Mouse (Mus musculus) lung, embryonic 14.5 days (tissue): ENCODE results near the gene Zdhhc4. TPM values are rescaled to one million over a fixed set of nuclear protein-coding genes. Genes with fewer than 3 reads are reported as not detected.
A peak's percentile ranks its signal among the peaks of the same experiment; 100 is the strongest.

Experiments
- ATAC-seq: fragments of 200-750 bp; cut with Nextera tagmentation; 2 replicates; pipeline ENCODE4 v1.8.0; 2017; ENCODE audit warnings: mild to moderate bottlenecking, moderate TSS enrichment, moderate library complexity; ENCODE audit not compliant: insufficient read depth
- DNase-seq: peaks from one replicate; pipeline ENCODE4 v3.0.0-alpha.2; 2015
- H3K27ac ChIP-seq: fragments of 300-500 bp; sonication (generic); 2 replicates; pipeline ENCODE4 v1.5.1; 2014; ENCODE audit warnings: low read depth, mild to moderate bottlenecking, moderate library complexity
- H3K27me3 ChIP-seq: fragments of 300-500 bp; sonication (generic); 2 replicates; pipeline ENCODE4 v1.6.1; 2014; ENCODE audit warnings: low read length, control low read depth; ENCODE audit not compliant: insufficient read depth
- H3K36me3 ChIP-seq: fragments of 300-500 bp; sonication (generic); 2 replicates; pipeline ENCODE4 v1.6.1; 2014; ENCODE audit warnings: control low read depth; ENCODE audit not compliant: insufficient read depth
- H3K4me1 ChIP-seq: fragments of 300-500 bp; sonication (generic); 2 replicates; pipeline ENCODE4 v1.6.1; 2014; ENCODE audit warnings: antibody characterized with exemption, control low read depth; ENCODE audit not compliant: insufficient read depth
- H3K4me2 ChIP-seq: fragments of 300-500 bp; sonication (generic); 2 replicates; pipeline ENCODE4 v1.6.1; 2014; ENCODE audit warnings: mild to moderate bottlenecking
- H3K4me3 ChIP-seq: fragments of 300-500 bp; sonication (generic); 2 replicates; pipeline ENCODE4 v1.5.1; 2014; ENCODE audit warnings: low read depth, low read length
- H3K9ac ChIP-seq: fragments of 300-500 bp; sonication (generic); 2 replicates; pipeline ENCODE4 v1.6.1; 2014
- H3K9me3 ChIP-seq: fragments of 300-500 bp; sonication (generic); 2 replicates; pipeline ENCODE4 v1.6.1; 2016; ENCODE audit warnings: low read depth, low read length, control low read depth
- CTCF ChIP-seq: IDR thresholded peaks from 2 replicates; pipeline ENCODE4 v1.5.1; 2016; ENCODE audit warnings: antibody characterized with exemption, low read depth
- WGBS: fragments of 180-500 bp; shearing (Covaris S2); extraction: QIAGEN DNeasy Blood & Tissue Kit; methylation state at CpG from one replicate; pipeline ENCODE4 v1.1.7; 2014; 5-methylcytosine and 5-hydroxymethylcytosine counted together
- polyA plus RNA-seq: library from polyadenylated mRNA; unstranded; fragments of >200 nt; fragmentation: Nextera tagmentation; extraction: Ambion mirVana; gene quantifications from 2 replicates; pipeline ENCODE4 v1.2.1, GENCODE M21; 2014

Gene Zdhhc4
- polyA plus RNA-seq, 1 experiment from 2014 or later: 74.6 TPM

DNA sequence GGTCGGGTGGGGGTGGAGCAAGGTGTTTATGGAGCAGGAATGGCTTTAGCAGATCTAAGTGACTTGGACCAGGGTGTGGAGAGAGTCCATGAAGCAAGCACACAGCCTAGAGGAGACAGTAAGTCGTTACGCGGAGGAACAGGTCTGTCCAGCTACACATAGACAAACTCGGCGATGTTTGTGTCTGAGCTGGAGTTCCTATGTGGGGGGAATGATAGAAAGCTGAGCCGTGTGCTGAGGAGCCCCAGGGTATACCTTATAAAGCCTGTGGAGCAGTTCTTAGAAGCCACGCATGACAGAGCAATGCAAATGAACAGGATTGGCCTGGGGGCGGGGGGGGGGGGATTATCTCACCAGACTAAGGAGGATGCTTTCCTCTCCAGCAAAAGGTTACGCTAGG, 49.8 kb downstream of the Zdhhc4 start:
- WGBS: 31% methylated on average over 10 of the region's 10 CpGs
- Histone ChIP-seq H3K4me3 (no peak overlapping the region), H3K4me1 (no peaks in the 10 kb centered on the region), H3K9me3 (no peaks in the 10 kb centered on the region), H3K27me3 (no peaks in the 10 kb centered on the region), H3K36me3 (no peaks in the 10 kb centered on the region), H3K4me2 (no peak overlapping the region), H3K27ac (no peak overlapping the region), H3K9ac (no peak overlapping the region)
- ATAC-seq: no peak
- no peak for DNase-seq
- no peak for TF ChIP-seq CTCF

DNA sequence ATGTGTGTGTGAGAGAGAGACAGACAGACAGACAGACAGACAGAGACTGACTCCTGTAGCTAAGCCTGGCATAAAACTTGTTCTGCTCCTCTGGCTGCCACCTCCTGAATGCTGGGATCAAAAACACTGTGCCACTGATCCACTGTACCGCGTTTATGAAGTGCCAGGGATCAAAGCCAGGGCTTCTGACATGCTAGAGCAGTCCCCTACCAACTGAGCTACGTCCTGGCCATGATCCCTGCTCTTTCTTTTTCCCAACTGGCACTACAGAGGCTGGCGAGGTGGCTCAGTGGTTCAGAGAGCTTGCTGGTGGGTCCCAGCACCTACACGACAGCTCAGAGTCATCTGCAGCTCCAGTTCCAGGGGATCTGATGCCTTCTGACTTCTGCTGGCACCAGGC, 53.3 kb downstream of the Zdhhc4 start:
- TF ChIP-seq CTCF: no peak
- no peaks in the 10 kb centered on the region for H3K4me1 ChIP-seq
- H3K4me3 ChIP-seq: no peak overlapping the region
- no peaks in the 10 kb centered on the region for H3K27me3 ChIP-seq
- WGBS: 41% methylated on average over 5 of the region's 5 CpGs
- no peaks in the 10 kb centered on the region for H3K36me3 ChIP-seq
- H3K9ac ChIP-seq: no peak overlapping the region
- H3K4me2 ChIP-seq: no peak overlapping the region
- no peaks in the 10 kb centered on the region for H3K9me3 ChIP-seq
- DNase-seq (no peak), ATAC-seq (no peak)
- no peak overlapping the region for H3K27ac ChIP-seq

GRCm38 (mm10) chr5:143272540-143273330, 56.3 kb downstream of the Zdhhc4 start:
- no peak overlapping the region for H3K4me2 ChIP-seq
- H3K27me3 ChIP-seq: no peaks in the 10 kb centered on the region
- no peak for DNase-seq
- WGBS: 89% methylated on average over 16 of the region's 16 CpGs
- ATAC-seq: no peak
- H3K27ac ChIP-seq: no peak overlapping the region
- no peaks in the 10 kb centered on the region for H3K9me3 ChIP-seq
- no peak for TF ChIP-seq CTCF
- no peak overlapping the region for H3K4me3 ChIP-seq
- H3K36me3 ChIP-seq: no peaks in the 10 kb centered on the region
- H3K4me1 ChIP-seq: peaks cover 5% of the 10 kb centered on the region; the same call in 1 of the 2 replicates
- no peak overlapping the region for H3K9ac ChIP-seq

DNA sequence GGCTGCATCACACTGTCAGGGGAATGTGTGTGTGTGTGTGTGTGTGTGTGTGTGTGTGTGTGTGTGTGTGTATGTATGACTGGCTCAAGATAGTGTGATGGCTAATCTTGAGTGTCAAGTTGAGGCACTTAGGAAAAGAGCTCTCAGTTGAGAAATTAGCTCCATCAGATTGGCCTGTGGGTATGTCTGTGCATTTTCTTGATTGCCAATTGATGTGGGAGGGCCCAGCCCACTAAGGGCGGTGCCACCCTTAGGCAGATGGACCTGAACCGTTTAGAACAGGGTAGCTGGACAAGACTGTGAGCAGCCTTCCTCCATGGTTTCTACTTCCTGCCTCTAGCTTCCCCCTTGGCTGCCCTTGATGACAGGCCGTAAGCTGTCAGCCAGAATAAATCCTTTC, 56.9 kb downstream of the Zdhhc4 start:
- 58% methylated on average over 3 of the region's 3 CpGs for WGBS
- ATAC-seq (no peak), DNase-seq (no peak)
- H3K9me3 ChIP-seq: no peaks in the 10 kb centered on the region
- H3K27me3 ChIP-seq: no peaks in the 10 kb centered on the region
- no peak overlapping the region for H3K4me3 ChIP-seq
- no peaks in the 10 kb centered on the region for H3K36me3 ChIP-seq
- TF ChIP-seq CTCF: no peak
- no peak overlapping the region for H3K4me2 ChIP-seq
- H3K27ac ChIP-seq: no peak overlapping the region
- H3K9ac ChIP-seq: no peak overlapping the region
- H3K4me1 ChIP-seq: peaks cover 5% of the 10 kb centered on the region; the same call in 1 of the 2 replicates

DNA sequence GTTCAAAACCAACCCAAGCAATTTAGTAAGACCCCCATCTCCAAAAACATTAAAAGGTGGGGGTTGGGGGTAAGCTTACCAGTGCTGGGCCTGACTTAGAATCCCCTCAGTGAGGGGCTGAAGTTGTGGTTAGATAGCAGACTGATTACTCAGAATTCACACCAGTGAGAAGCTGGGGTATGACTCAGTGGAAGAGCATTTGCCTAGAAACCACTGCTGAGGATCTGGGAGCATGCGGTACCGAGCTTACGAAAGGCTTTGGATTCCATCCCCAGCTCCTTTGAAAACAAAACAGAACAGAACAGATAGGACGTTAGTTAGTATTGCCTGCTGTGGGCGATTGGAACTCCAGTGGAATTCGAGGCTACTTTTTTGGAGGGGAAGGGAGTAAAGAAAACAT, 57.4 kb downstream of the Zdhhc4 start:
- no peak overlapping the region for H3K4me2 ChIP-seq
- ATAC-seq (no peak), DNase-seq (no peak)
- H3K9ac ChIP-seq: no peak overlapping the region
- H3K27ac ChIP-seq: no peak overlapping the region
- no peak for TF ChIP-seq CTCF
- no peak overlapping the region for H3K4me3 ChIP-seq
- H3K4me1 ChIP-seq: peaks cover 5% of the 10 kb centered on the region; the same call in 1 of the 2 replicates
- WGBS: 83% methylated on average over 6 of the region's 6 CpGs
- H3K27me3 ChIP-seq: no peaks in the 10 kb centered on the region
- no peaks in the 10 kb centered on the region for H3K9me3 ChIP-seq
- no peaks in the 10 kb centered on the region for H3K36me3 ChIP-seq

DNA sequence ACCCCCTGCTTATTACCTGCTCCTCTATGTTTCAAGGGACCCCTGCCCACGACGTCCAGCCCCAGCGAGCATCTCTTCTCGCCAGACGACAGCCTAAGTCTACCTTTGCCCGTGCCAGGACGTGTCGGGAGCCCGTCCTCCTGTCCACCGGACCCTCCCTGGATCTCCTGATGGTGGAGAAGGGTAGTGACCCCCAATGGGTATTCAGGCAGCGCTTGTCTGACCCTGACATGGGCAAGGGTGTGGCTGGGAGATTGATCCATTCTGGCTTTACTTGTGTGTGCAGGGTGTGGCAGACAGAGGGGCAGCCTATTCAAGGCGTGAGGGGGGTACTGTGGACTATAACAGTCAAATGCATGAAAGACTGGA, 58.9 kb downstream of the Zdhhc4 start:
- WGBS: 4% methylated on average over 12 of the region's 12 CpGs
- DNase-seq: no peak
- TF ChIP-seq CTCF: no peak
- ATAC-seq: no peak
- Histone ChIP-seq H3K36me3 (no peaks in the 10 kb centered on the region), H3K9ac (peak overlapping the region; percentile 85), H3K4me2 (peak overlapping the region; percentile 94), H3K4me3 (peak overlapping the region; percentile 88), H3K27ac (no peak overlapping the region), H3K9me3 (no peaks in the 10 kb centered on the region), H3K4me1 (peaks cover 5% of the 10 kb centered on the region; the same call in 1 of the 2 replicates), H3K27me3 (no peaks in the 10 kb centered on the region)

GRCm38 (mm10) chr5:143269363-143270150, 59.5 kb downstream of the Zdhhc4 start, which contains the start of gene Zfp316:
Zfp316 (minus strand) TSS chr5:143270022.
- Histone ChIP-seq H3K27ac (peak within 1 kb of the TSS; percentile 65; the same call in 1 of the 2 replicates), H3K27me3 (no peaks in the 10 kb centered on the region), H3K4me1 (peaks cover 5% of the 10 kb centered on the region; the same call in 1 of the 2 replicates), H3K9me3 (no peaks in the 10 kb centered on the region), H3K4me3 (peak within 1 kb of the TSS; percentile 88), H3K9ac (peak within 1 kb of the TSS; percentile 85), H3K4me2 (peak within 1 kb of the TSS; percentile 94), H3K36me3 (no peaks in the 10 kb centered on the region)
- TF ChIP-seq CTCF: no peak
- ATAC-seq (peak; percentile 83), DNase-seq (peak; percentile 84)
- under 1% methylated on average over 79 of the region's 79 CpGs for WGBS
